20 mouse cellular contexts compared by ENCODE assay signal in genomic region chr3:90340177-90340576, GRCm38 (mm10).
"Had no signal": no experiment of that assay in that cellular context is flagged by ENCODE, and none has a peak within 500 bp of the region (broad histone marks: within the 10 kb centered on the region; RNA-seq: fewer than 3 reads in every experiment).

No protein-coding gene starts in this region.

- H3K9me3 ChIP-seq: megakaryocyte, embryonic 14.5 days; midbrain, embryonic 10.5 days; midbrain, embryonic 12.5 days; neural tube, embryonic 13.5 days; neural tube, embryonic 15.5 days had no signal

- DNase-seq: lung, adult 18-20 months; lung, embryonic 14.5 days; lung, postnatal 10 days; lung, postnatal 4 days; retina, postnatal 1 day; right cerebral cortex, adult 18-20 months; right cerebral cortex, postnatal 25 days; right cerebral cortex, postnatal 4 days; spleen, adult 18-20 months; thymus, adult 18-20 months; thymus, postnatal 14 days; thymus, postnatal 36 days had no signal

- H3K4me3 ChIP-seq: megakaryocyte, embryonic 14.5 days; midbrain, embryonic 10.5 days; midbrain, embryonic 12.5 days; myocyte; neural tube, embryonic 13.5 days; neural tube, embryonic 15.5 days had no signal

- H3K9ac ChIP-seq: liver, embryonic 14.5 days; lung, embryonic 14.5 days; midbrain, embryonic 12.5 days; neural tube, embryonic 13.5 days; neural tube, embryonic 15.5 days had no signal

- H3K4me1 ChIP-seq: midbrain, embryonic 10.5 days; midbrain, embryonic 12.5 days had no signal

- H3K27me3 ChIP-seq: megakaryocyte, embryonic 14.5 days; midbrain, embryonic 12.5 days; neural tube, embryonic 13.5 days; neural tube, embryonic 15.5 days had no signal

- H3K27ac ChIP-seq: liver, embryonic 14.5 days; midbrain, embryonic 10.5 days; midbrain, embryonic 12.5 days; neural tube, embryonic 13.5 days; neural tube, embryonic 15.5 days had no signal

- H3K4me2 ChIP-seq: lung, embryonic 14.5 days; midbrain, embryonic 12.5 days; neural tube, embryonic 13.5 days; neural tube, embryonic 15.5 days had no signal

- ATAC-seq: midbrain, embryonic 16.5 days had no signal
